9 mouse cellular contexts compared by ENCODE assay signal in genomic region chr8:70509281-70509952, GRCm38 (mm10). TPM values are rescaled to one million over a fixed set of nuclear protein-coding genes. Genes with fewer than 3 reads are reported as not detected.
DNase-seq lines count a peak whose midpoint lies in the region; ATAC-seq and TF ChIP-seq lines count a peak whose summit lies in the region.
"Had no signal": no experiment of that assay in that cellular context is flagged by ENCODE, and none has a peak within 500 bp of the region (broad histone marks: within the 10 kb centered on the region; RNA-seq: fewer than 3 reads in every experiment).

No protein-coding gene starts in this region.

- no peaks in the 10 kb centered on the region for H3K27me3 ChIP-seq in heart, adult 2 months (ENCODE audit: control insufficient read depth, insufficient read depth, low read length)
- no peaks in the 10 kb centered on the region for H3K27me3 ChIP-seq in thymus, adult 2 months (ENCODE audit: control insufficient read depth, insufficient read depth, low read length)
- no peaks in the 10 kb centered on the region for H3K27me3 ChIP-seq in liver, embryonic 11.5 days (replicated peaks; ENCODE audit: control insufficient read depth, insufficient read depth, low read length)
- no peaks in the 10 kb centered on the region for H3K27me3 ChIP-seq in stomach, postnatal 0 days (ENCODE audit: control insufficient read depth, insufficient read depth, low read length)

- TF ChIP-seq EP300 in heart, adult 2 months (IDR thresholded peaks at IDR 0.05; ENCODE audit: insufficient read depth, low read depth, low read length): no peak
- TF ChIP-seq EP300 in stomach, postnatal 0 days (optimal IDR thresholded peaks at IDR 0.05): no peak

- 0 out of 2 replicates have a peak, but pooled peaks have one; percentile 11 for TF ChIP-seq POLR2A in heart, adult 2 months (IDR thresholded peaks at IDR 0.05; ENCODE audit: insufficient read depth, low read depth, low read length)
- TF ChIP-seq POLR2A in thymus, adult 2 months (IDR thresholded peaks at IDR 0.05; ENCODE audit: control insufficient read depth, extremely low read depth, insufficient read depth, low read length, poor library complexity): no peak

- peaks cover 2% of the 10 kb centered on the region; the same call in 1 of the 2 replicates for H3K36me3 ChIP-seq in heart, adult 2 months (ENCODE audit: control insufficient read depth, insufficient read depth, low read length)
- H3K36me3 ChIP-seq in thymus, adult 2 months (ENCODE audit: control insufficient read depth, insufficient read depth, low read length): peaks cover 6% of the 10 kb centered on the region; the same call in 1 of the 2 replicates
- H3K36me3 ChIP-seq in liver, embryonic 11.5 days (ENCODE audit: control insufficient read depth, insufficient read depth, low read length): peaks cover 32% of the 10 kb centered on the region
- H3K36me3 ChIP-seq in stomach, postnatal 0 days (ENCODE audit: control insufficient read depth, insufficient read depth, low read length): peaks cover 19% of the 10 kb centered on the region; the same call in 1 of the 2 replicates

- H3K4me3 ChIP-seq in heart, adult 2 months: peak overlapping the region; percentile 68
- H3K4me3 ChIP-seq in thymus, adult 2 months (ENCODE audit: control insufficient read depth, insufficient read depth, low read length): peak overlapping the region; percentile 88
- H3K4me3 ChIP-seq in liver, embryonic 11.5 days (ENCODE audit: low read depth, low read length): peak overlapping the region; percentile 99
- peak overlapping the region; percentile 93 for H3K4me3 ChIP-seq in stomach, postnatal 0 days (ENCODE audit: low read depth, low read length)

- H3K79me2 ChIP-seq in heart, adult 2 months (replicated peaks; ENCODE audit: control insufficient read depth, insufficient read depth, low read length): peaks cover 3% of the 10 kb centered on the region

- ATAC-seq in liver, embryonic 11.5 days (replicated peaks; ENCODE audit: low FRiP score): no peak
- ATAC-seq in stomach, postnatal 0 days (ENCODE audit: low FRiP score, low TSS enrichment): no peak
- no peak for ATAC-seq in cerebellum, adult (ENCODE audit: insufficient number of reproducible peaks, low FRiP score, low TSS enrichment)

- H3K9ac ChIP-seq in heart, adult 2 months (ENCODE audit: low read depth, low read length): peak overlapping the region; percentile 85
- peak overlapping the region; percentile 100 for H3K9ac ChIP-seq in liver, embryonic 11.5 days (ENCODE audit: low read depth, low read length)
- peak overlapping the region; percentile 96 for H3K9ac ChIP-seq in stomach, postnatal 0 days (ENCODE audit: low read length)

- H3K27ac ChIP-seq in heart, adult 2 months: peak overlapping the region; percentile 87
- no peak overlapping the region for H3K27ac ChIP-seq in thymus, adult 2 months (ENCODE audit: control insufficient read depth, insufficient read depth, low read length)
- peak overlapping the region; percentile 97 for H3K27ac ChIP-seq in liver, embryonic 11.5 days (ENCODE audit: low read depth, low read length)
- peak overlapping the region; percentile 94 for H3K27ac ChIP-seq in stomach, postnatal 0 days (replicated peaks)

- H3K9me3 ChIP-seq in liver, embryonic 11.5 days (ENCODE audit: control insufficient read depth, low read length): no peaks in the 10 kb centered on the region
- H3K9me3 ChIP-seq in stomach, postnatal 0 days (ENCODE audit: control insufficient read depth, low read length): no peaks in the 10 kb centered on the region

- H3K4me1 ChIP-seq in heart, adult 2 months (ENCODE audit: control insufficient read depth, insufficient read depth, low read length): peaks cover 15% of the 10 kb centered on the region
- peaks cover 26% of the 10 kb centered on the region for H3K4me1 ChIP-seq in thymus, adult 2 months (replicated peaks; ENCODE audit: control insufficient read depth, insufficient read depth, low read length)
- H3K4me1 ChIP-seq in liver, embryonic 11.5 days (replicated peaks; ENCODE audit: control insufficient read depth, insufficient read depth, low read length): peaks cover 27% of the 10 kb centered on the region
- H3K4me1 ChIP-seq in stomach, postnatal 0 days (replicated peaks; ENCODE audit: control insufficient read depth, insufficient read depth): peaks cover 3% of the 10 kb centered on the region

- 6% methylated on average over 25 of the region's 25 CpGs for WGBS in heart, adult 2 months
- WGBS in thymus, adult 2 months: 10% methylated on average over 25 of the region's 25 CpGs
- 4% methylated on average over 25 of the region's 25 CpGs for WGBS in liver, embryonic 11.5 days
- 7% methylated on average over 25 of the region's 25 CpGs for WGBS in stomach, postnatal 0 days

- peak overlapping the region; percentile 85 for H3K4me2 ChIP-seq in liver, embryonic 11.5 days
- H3K4me2 ChIP-seq in stomach, postnatal 0 days (replicated peaks; ENCODE audit: low read depth): peak overlapping the region; percentile 95

- TF ChIP-seq CTCF in heart, adult 2 months (IDR thresholded peaks at IDR 0.05): no peak
- no peak for TF ChIP-seq CTCF in thymus, adult 2 months (IDR thresholded peaks at IDR 0.05; ENCODE audit: borderline replicate concordance, control insufficient read depth, extremely low read depth, insufficient read depth, low read length, poor library complexity)
- no peak for TF ChIP-seq CTCF in stomach, postnatal 0 days (IDR thresholded peaks at IDR 0.05; ENCODE audit: low read depth)

- DNase-seq in heart, adult 2 months: no peak
- DNase-seq in heart, postnatal 14 days: no peak
- no peak for DNase-seq in thymus, adult 2 months
- DNase-seq in thymus, postnatal 4 days: no peak
- DNase-seq in liver, embryonic 11.5 days (ENCODE audit: low spot score): peak; percentile 39
- peak; percentile 28 for DNase-seq in stomach, postnatal 0 days (ENCODE audit: low spot score)
- no peak for DNase-seq in left cerebral cortex, postnatal 36 days (ENCODE audit: low spot score in 2 of 2)

- intact Hi-C loops in heart, adult 2 months (cut with DNase I): no loop called here
- intact Hi-C loops in heart, postnatal 14 days (cut with DNase I): no loop called here
- intact Hi-C loops in left cerebral cortex, postnatal 36 days (cut with DNase I): loop anchor here (5.0 kb wide), 2 partner anchors 157 to 177 kb away; partner anchors contain the start of gene Upf1

RNA-seq across cellular contexts. Expression of gene Uba52, which starts 1.2 kb away (rescaled TPM):
- total RNA-seq in heart, adult 2 months (2021): 1,000 to 10,000 TPM; 1,480 to 1,595 TPM
- 439 and 626 TPM in 2 replicates for polyA plus RNA-seq in heart, adult 2 months (2012; rRNA removed)
- 1,000 to 10,000 TPM; 1,458 to 1,541 TPM for total RNA-seq in heart, postnatal 14 days (2021)
- polyA plus RNA-seq in thymus, adult 2 months (2012; rRNA removed): 731 and 765 TPM in 2 replicates
- polyA plus RNA-seq in liver, embryonic 11.5 days (2014; fragmentation: Nextera tagmentation; extraction: Ambion mirVana): 1,024 and 1,077 TPM in 2 replicates
- 951 and 966 TPM in 2 replicates for polyA plus RNA-seq in stomach, postnatal 0 days (2015; fragmentation: Nextera tagmentation; extraction: Ambion mirVana)
- total RNA-seq in left cerebral cortex, postnatal 36 days (2021): 100 to 1,000 TPM; 828 to 997 TPM

RNA-seq across cellular contexts. Expression of gene Rex1bd, which starts 2.9 kb away (rescaled TPM):
- total RNA-seq in heart, adult 2 months (2021): 100 to 1,000 TPM; 111 to 118 TPM
- polyA plus RNA-seq in heart, adult 2 months (2012; rRNA removed): 129 and 145 TPM in 2 replicates
- 100 to 1,000 TPM; 105 TPM for total RNA-seq in heart, postnatal 14 days (2021)
- 196 and 227 TPM in 2 replicates for polyA plus RNA-seq in thymus, adult 2 months (2012; rRNA removed)
- polyA plus RNA-seq in liver, embryonic 11.5 days (2014; fragmentation: Nextera tagmentation; extraction: Ambion mirVana): 113 and 120 TPM in 2 replicates
- 119 and 122 TPM in 2 replicates for polyA plus RNA-seq in stomach, postnatal 0 days (2015; fragmentation: Nextera tagmentation; extraction: Ambion mirVana)
- total RNA-seq in left cerebral cortex, postnatal 36 days (2021): 100 to 1,000 TPM; 106 to 108 TPM

RNA-seq across cellular contexts. Expression of gene Crlf1, which starts 16.5 kb away (rescaled TPM):
- total RNA-seq in heart, adult 2 months (2021): under 1 TPM; 0.68 to 0.89 TPM
- 0.38 and 2.3 TPM in 2 replicates for polyA plus RNA-seq in heart, adult 2 months (2012; rRNA removed)
- total RNA-seq in heart, postnatal 14 days (2021): under 1 TPM; 0.22 to 0.29 TPM
- 0.59 and 0.70 TPM in 2 replicates for polyA plus RNA-seq in thymus, adult 2 months (2012; rRNA removed)
- polyA plus RNA-seq in liver, embryonic 11.5 days (2014; fragmentation: Nextera tagmentation; extraction: Ambion mirVana): 3.8 and 5.4 TPM in 2 replicates
- polyA plus RNA-seq in stomach, postnatal 0 days (2015; fragmentation: Nextera tagmentation; extraction: Ambion mirVana): 5.8 and 6.5 TPM in 2 replicates
- 1 to 10 TPM; 4.1 to 4.6 TPM for total RNA-seq in left cerebral cortex, postnatal 36 days (2021)
- total RNA-seq: megakaryocyte progenitor cell, adult 5-6 weeks had no signal

RNA-seq across cellular contexts. Expression of gene Fkbp8, which starts 18.1 kb away (rescaled TPM):
- total RNA-seq in heart, adult 2 months (2021): 100 to 1,000 TPM; 116 to 135 TPM
- 179 and 201 TPM in 2 replicates for polyA plus RNA-seq in heart, adult 2 months (2012; rRNA removed)
- total RNA-seq in heart, postnatal 14 days (2021): 100 to 1,000 TPM; 150 to 163 TPM
- polyA plus RNA-seq in thymus, adult 2 months (2012; rRNA removed): 613 and 640 TPM in 2 replicates
- polyA plus RNA-seq in liver, embryonic 11.5 days (2014; fragmentation: Nextera tagmentation; extraction: Ambion mirVana): 261 and 285 TPM in 2 replicates
- 179 and 188 TPM in 2 replicates for polyA plus RNA-seq in stomach, postnatal 0 days (2015; fragmentation: Nextera tagmentation; extraction: Ambion mirVana)
- total RNA-seq in left cerebral cortex, postnatal 36 days (2021): 100 to 1,000 TPM; 403 to 432 TPM

RNA-seq across cellular contexts. Expression of gene Kxd1, which starts 18.3 kb away (rescaled TPM):
- total RNA-seq in heart, adult 2 months (2021): 10 to 100 TPM; 80.4 to 99.4 TPM
- polyA plus RNA-seq in heart, adult 2 months (2012; rRNA removed): 111 and 121 TPM in 2 replicates
- total RNA-seq in heart, postnatal 14 days (2021): 10 to 100 TPM; 75.3 to 76.6 TPM
- 72.7 and 86.7 TPM in 2 replicates for polyA plus RNA-seq in thymus, adult 2 months (2012; rRNA removed)
- 68.8 and 75.2 TPM in 2 replicates for polyA plus RNA-seq in liver, embryonic 11.5 days (2014; fragmentation: Nextera tagmentation; extraction: Ambion mirVana)
- polyA plus RNA-seq in stomach, postnatal 0 days (2015; fragmentation: Nextera tagmentation; extraction: Ambion mirVana): 47.1 and 54.6 TPM in 2 replicates
- 10 to 100 TPM; 45.0 to 49.7 TPM for total RNA-seq in left cerebral cortex, postnatal 36 days (2021)

Comparison
In these comparisons a context has a peak if more than half of its experiments do, and no peak if none do; other contexts are left out.
1. DNase-seq: peak in liver, embryonic 11.5 days (single experiment) and stomach, postnatal 0 days (single experiment); none in heart, adult 2 months (0 of 2), heart, postnatal 14 days (0 of 2), thymus, adult 2 months (single experiment), thymus, postnatal 4 days (single experiment) and left cerebral cortex, postnatal 36 days (0 of 2).
2. Peak in every context shown above with its lines, with median percentiles within 50 percentile points of each other: H3K4me3 ChIP-seq and H3K9ac ChIP-seq.